Mouse (Mus musculus) v-Abl transformed pro-B cells (cell line): Measurements from ENCODE around the gene Tssk6.
"Not testable (repeated sequence)": the region's sequence is repeated elsewhere in the genome, so short reads cannot be mapped to it uniquely, and the experiment has no call there.

Source experiments
- in situ Hi-C, 2 experiments: fragments of 400-800 bp; cut with MboI; formaldehyde crosslinking; loops; one replicate each; pipeline ENCODE4 v1.15.1; 2025; ENCODE audit not compliant: unreplicated experiment in 2 of 2

Gene Tssk6

GRCm38 (mm10) chr8:69912478-69913074, 10.6 kb downstream of the Tssk6 start:
- in situ Hi-C loops, result no loop called here

- in situ Hi-C loops, result no loop called here
These were observed 12.5 kb downstream of the Tssk6 start for GRCm38 (mm10) chr8:69914526-69914925.

- in situ Hi-C loops, result loop anchor here in 1 of 2 experiments (5.0 kb wide), 2 partner anchors 87 to 252 kb away; no protein-coding TSS in a partner anchor
These were observed 13.8 kb downstream of the Tssk6 start for GRCm38 (mm10) chr8:69915748-69916147.

GRCm38 (mm10) chr8:69918506-69918905, 16.5 kb downstream of the Tssk6 start:
- in situ Hi-C loops, result loop anchor here in 1 of 2 experiments (5.0 kb wide), 2 partner anchors 84 to 249 kb away; no protein-coding TSS in a partner anchor

- in situ Hi-C loops, result loop anchor here in 1 of 2 experiments (5.0 kb wide), 2 partner anchors 83 to 248 kb away; no protein-coding TSS in a partner anchor
These were observed 17.0 kb downstream of the Tssk6 start for GRCm38 (mm10) chr8:69919010-69919409.

- in situ Hi-C loops, result loop anchor here (5.0 kb wide), 4 partner anchors 82 to 247 kb away; partner anchors contain the start of gene Ncan (in 1 of the 2)
These were observed 18.1 kb downstream of the Tssk6 start for GRCm38 (mm10) chr8:69919876-69920662.

- in situ Hi-C loops, result loop anchor here (5.0 kb wide), 3 partner anchors 81 to 241 kb away; partner anchors contain the start of gene Ncan (in 1 of the 2)
These were observed 19.2 kb downstream of the Tssk6 start for GRCm38 (mm10) chr8:69921141-69921540.

GRCm38 (mm10) chr8:69923986-69924385, 22.0 kb downstream of the Tssk6 start:
- in situ Hi-C loops, result loop anchor here (5.0 kb wide), 3 partner anchors 78 to 238 kb away; partner anchors contain the start of gene Ncan (in 1 of the 2)

GRCm38 (mm10) chr8:69926901-69927300, 24.9 kb downstream of the Tssk6 start:
- in situ Hi-C loops, result no loop called here

GRCm38 (mm10) chr8:69933811-69934210, 31.8 kb downstream of the Tssk6 start:
- in situ Hi-C loops, result loop anchor here in 1 of 2 experiments (5.0 kb wide), 1 partner anchor 33 kb away; no protein-coding TSS in a partner anchor

GRCm38 (mm10) chr8:69934582-69934981, 32.6 kb downstream of the Tssk6 start:
- in situ Hi-C loops, result loop anchor here in 1 of 2 experiments (5.0 kb wide), 1 partner anchor 33 kb away; no protein-coding TSS in a partner anchor

- in situ Hi-C loops, result no loop called here
These were observed 33.4 kb downstream of the Tssk6 start for GRCm38 (mm10) chr8:69935431-69935830.

GRCm38 (mm10) chr8:69936050-69936794, 34.2 kb downstream of the Tssk6 start:
- in situ Hi-C loops, result no loop called here

- in situ Hi-C loops, result no loop called here
These were observed 35.5 kb downstream of the Tssk6 start for GRCm38 (mm10) chr8:69937466-69937865.

GRCm38 (mm10) chr8:69938245-69938982, 36.4 kb downstream of the Tssk6 start:
- in situ Hi-C loops, result no loop called here

GRCm38 (mm10) chr8:69939633-69940032, 37.6 kb downstream of the Tssk6 start:
- in situ Hi-C loops, result no loop called here

GRCm38 (mm10) chr8:69940386-69940785, 38.4 kb downstream of the Tssk6 start:
- in situ Hi-C loops, result no loop called here

GRCm38 (mm10) chr8:69942495-69942894, 40.5 kb downstream of the Tssk6 start:
- in situ Hi-C loops, result not testable (repeated sequence)

GRCm38 (mm10) chr8:69950300-69950699, 48.3 kb downstream of the Tssk6 start:
- in situ Hi-C loops, result no loop called here
